Mouse (Mus musculus) layer of hippocampus, adult 18-20 months (tissue): ENCODE results near the gene 1700003E16Rik. TPM values are rescaled to one million over a fixed set of nuclear protein-coding genes. Genes with fewer than 3 reads are reported as not detected.

ENCODE experiments used
- DNase-seq, 2 experiments: peaks; one replicate each; pipeline ENCODE4 v3.0.0; 2022; ENCODE audit warnings: low spot score in 2 of 2
- total RNA-seq, 2 experiments: library from RNA; stranded (reverse); gene quantifications; 2 replicates each; pipeline ENCODE4 v1.2.3; 2021

1700003E16Rik gene
- total RNA-seq, 2 experiments from 2014 or later, result 25.3 to 26.1 TPM

DNA sequence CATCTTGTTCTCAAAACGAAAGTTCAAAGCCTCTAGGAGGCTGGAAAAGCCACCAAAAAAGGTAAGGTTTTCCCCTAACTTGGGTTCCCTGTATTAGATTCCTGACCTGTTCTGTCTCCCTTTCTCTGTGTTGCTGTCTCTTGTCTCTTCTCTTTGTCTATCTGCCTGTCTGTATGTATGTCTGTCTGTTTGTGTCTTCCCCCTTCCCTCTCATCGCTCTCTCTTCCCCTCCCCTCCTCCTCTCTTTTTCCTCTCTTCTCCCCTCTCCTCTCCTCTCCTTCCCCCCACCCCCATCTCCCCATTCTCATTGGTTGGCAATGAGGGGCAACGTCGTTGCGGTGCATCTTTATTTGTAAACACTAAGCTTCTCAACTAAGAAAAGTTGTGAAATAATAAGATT lies 30.9 kb upstream of the 1700003E16Rik start, which contains the start of gene Ino80b:
TSS of gene Ino80b (minus strand) at position 101 of the 400 bp plus-strand sequence.
- no peak for DNase-seq

DNA sequence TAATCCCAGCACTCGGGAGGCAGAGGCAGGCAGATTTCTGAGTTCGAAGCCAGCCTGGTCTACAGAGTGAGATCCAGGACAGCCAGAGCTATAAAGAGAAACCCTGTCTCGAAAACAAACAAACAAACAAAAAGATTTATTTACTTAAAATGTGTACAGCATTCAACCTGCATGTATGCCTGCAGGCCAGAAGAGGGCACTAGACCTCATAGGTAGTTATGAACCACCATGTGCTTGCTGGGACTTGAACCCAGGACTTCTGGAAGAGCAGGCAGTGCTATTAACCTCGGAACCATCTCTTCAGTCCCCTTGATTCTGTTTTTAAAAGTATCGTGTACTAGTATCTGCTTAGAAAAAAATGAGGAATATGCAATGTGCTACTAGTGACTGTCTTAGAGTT lies 28.8 kb upstream of the 1700003E16Rik start:
- no peak for DNase-seq

GRCm38 (mm10) chr6:83131469-83132034 lies 24.7 kb upstream of the 1700003E16Rik start:
- no peak for DNase-seq

DNA sequence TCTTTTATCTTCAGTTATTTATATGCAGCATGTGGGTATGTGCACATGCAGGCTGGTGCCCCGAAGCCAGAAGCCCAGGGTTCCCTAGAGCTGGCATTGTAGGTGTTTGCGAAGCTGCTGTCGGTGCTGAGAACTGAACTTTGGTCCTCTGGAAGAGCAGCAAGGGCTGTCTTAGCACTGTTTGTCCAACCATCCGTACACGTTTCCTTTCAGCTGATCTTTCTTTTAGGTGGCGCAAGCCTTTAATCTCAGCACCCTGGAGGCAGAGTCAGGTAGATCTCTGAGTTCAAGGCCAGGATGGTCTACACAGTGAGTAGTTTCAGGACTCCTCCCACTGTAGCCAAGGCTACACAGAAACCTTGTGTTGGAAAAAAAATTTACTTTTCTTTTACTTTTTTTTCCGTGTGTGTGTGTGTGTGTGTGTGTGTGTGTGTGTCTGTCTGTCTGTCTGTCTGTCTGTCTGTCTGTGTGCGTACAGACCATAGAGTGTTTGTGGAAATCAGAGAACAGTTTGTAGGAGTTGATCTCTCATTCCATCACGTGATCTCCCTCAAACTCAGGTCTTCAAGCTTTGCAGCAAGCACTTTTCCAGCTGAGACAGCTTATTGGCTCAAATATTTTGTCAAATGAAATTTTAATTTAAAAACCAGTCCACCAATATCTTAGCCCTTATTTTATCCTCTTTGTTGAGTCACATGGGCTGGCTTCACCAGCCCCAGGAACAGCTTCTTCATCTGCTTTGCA lies 23.9 kb upstream of the 1700003E16Rik start:
- no peak for DNase-seq

GRCm38 (mm10) chr6:83134226-83134625 lies 22.0 kb upstream of the 1700003E16Rik start:
- no peak for DNase-seq

DNA sequence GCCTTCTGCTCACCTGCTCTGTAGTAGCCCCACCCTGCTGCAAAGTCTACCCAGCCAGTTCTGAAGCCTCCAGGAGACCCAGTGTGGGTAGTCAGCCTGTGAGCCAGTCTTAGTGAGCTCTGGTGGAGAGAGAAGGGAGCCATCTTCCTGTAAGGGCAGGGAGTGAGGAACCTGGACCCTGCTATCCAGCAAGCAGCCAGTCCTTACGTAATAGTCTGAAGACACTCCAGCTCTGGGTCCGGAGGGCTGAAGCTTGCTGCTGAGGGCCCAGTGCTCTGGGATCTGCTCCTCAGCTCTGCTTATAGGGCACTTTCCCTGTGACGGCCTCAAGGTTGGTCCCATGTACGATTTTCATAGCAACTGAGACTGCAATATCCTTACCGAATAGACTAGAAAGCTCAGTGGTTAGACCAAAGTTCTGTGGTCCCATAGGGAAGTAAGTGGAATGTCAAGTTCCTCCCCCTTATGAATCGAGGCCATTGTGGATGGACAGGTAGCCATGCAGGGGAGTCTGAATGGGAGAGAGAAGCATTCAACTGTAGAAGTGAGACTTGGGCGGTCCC lies 21.2 kb upstream of the 1700003E16Rik start, which contains the start of gene Rtkn:
TSS of gene Rtkn (plus strand) at position 513 of the 563 bp plus-strand sequence.
- no peak for DNase-seq

- no peak for DNase-seq
These were observed 20.5 kb upstream of the 1700003E16Rik start for GRCm38 (mm10) chr6:83135571-83136161.

- no peak for DNase-seq
These were observed 19.8 kb upstream of the 1700003E16Rik start for GRCm38 (mm10) chr6:83136291-83136880.

DNA sequence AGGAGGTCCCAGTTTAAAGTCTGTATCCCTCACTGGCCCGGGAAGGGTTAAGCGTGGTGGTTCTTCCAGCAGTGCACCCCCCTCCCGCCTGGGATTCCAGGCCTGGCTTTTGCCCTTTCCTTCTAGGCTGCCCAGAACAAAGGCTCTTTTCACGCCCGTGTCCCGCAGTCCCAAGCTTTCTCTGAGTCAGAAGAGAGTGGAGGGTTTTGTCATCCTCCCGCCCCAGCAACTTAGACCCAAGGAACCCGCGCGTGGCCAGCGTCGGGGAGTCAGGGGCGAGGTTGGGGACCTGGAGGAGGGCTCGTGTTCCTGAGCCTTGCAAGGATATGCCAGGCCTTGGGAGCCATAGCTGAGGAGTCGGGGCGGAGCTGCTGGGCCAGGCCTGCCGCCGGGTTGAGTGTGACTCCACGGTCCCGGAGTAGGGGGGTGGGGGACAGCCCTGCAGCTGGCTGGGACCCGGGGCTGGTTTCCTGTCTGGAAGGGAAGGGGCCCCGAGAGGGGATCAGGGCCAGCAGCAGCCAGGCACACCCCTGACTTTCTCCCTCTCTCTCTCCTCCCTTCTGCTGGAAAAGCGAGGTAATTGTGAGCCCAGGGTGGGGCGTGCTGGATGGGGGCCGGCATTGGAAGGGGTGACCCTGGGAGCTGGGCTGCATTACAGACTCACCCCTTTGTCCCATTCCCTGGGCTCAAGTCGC lies 19.2 kb upstream of the 1700003E16Rik start:
- no peak for DNase-seq

DNA sequence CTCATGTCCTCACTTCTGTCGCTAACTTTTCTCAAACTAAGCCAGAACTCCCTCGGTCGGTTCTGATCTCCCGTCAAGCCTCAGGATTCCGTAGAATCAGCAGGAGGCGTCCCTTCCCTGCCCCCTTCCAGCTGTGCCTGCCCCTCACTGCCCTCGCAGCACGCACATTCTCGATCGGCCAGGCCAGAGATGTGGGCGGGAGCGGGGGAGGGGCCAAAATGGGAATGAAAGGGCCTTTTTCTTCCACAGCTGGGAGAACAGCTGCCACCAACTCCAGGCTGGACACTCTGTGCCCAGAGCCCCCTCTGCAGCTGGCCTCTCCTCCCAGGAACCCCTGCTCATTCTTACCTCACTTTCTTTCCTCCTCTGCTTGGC lies 18.6 kb upstream of the 1700003E16Rik start:
- DNase-seq, result peak in 1 of 2 experiments; percentile 79

- no peak for DNase-seq
These were observed 18.1 kb upstream of the 1700003E16Rik start for GRCm38 (mm10) chr6:83138056-83138455.

DNA sequence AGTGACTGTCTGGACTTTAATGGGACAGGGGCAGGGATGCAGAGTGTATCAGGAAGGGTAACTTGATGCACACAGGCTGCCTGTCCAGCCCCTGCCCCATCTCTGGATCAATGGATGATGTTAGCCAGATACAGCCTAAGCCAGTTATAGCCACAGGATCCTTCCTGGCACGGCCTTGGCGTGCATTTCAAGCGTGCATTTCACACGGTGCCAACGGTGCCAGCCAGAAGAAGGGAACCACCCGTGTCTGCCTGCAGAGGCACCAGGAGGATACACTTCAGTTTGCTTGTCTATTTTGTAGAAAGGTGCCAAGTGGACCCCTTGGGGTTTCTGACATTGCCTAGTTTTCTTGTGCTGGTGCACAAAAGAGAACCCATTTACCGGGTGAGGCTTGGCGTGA lies 16.2 kb upstream of the 1700003E16Rik start:
- DNase-seq, result no peak

- DNase-seq, result no peak
These were observed 14.6 kb upstream of the 1700003E16Rik start for GRCm38 (mm10) chr6:83141636-83142035.

GRCm38 (mm10) chr6:83142211-83142731 lies 13.9 kb upstream of the 1700003E16Rik start:
- peak in 1 of 2 experiments; percentile 71 for DNase-seq

GRCm38 (mm10) chr6:83142886-83143285 lies 13.3 kb upstream of the 1700003E16Rik start:
- DNase-seq, result peak in 1 of 2 experiments; percentile 50

DNA sequence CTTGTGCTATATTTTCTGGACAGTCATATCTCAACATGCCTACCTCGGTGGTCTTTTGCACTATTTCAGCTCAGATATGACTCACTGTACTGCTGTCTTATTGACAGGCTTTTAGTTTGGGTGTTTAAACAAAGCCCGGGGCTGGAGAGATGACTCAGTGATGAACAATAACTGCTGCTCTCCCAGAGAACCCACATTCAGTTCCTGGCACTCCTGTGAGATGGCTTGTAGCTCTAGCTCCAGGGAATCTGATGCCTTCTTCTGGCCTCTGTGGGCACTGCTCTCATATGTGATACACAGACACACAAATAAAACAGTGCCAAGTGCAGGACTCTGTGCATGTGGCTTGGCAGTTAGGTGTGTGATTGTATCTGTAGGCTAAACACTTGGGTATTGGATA lies 11.0 kb upstream of the 1700003E16Rik start:
- DNase-seq, result peak in 1 of 2 experiments; percentile 45

- DNase-seq, result no peak
These were observed 10.4 kb upstream of the 1700003E16Rik start for GRCm38 (mm10) chr6:83145805-83146204.

DNA sequence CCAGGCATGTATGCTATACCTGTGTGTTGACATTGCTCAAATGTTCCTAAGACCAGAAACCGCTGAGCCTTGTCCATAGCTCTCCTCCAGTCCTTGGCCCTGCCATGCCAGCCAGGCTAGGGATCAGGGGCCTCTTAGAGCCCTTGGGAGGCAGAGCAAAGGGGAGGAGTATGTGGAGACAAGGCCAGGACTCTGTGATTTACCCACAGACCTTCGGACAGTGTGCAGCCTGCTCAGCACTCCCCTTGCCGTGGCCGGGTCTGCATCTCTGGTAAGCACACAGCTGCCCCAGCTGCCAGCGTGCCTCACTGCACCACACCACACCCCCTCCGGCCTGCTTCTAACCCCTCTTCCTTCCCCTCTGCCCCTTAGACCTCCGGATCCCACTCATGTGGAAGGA lies 8.9 kb upstream of the 1700003E16Rik start:
- DNase-seq, result no peak

DNA sequence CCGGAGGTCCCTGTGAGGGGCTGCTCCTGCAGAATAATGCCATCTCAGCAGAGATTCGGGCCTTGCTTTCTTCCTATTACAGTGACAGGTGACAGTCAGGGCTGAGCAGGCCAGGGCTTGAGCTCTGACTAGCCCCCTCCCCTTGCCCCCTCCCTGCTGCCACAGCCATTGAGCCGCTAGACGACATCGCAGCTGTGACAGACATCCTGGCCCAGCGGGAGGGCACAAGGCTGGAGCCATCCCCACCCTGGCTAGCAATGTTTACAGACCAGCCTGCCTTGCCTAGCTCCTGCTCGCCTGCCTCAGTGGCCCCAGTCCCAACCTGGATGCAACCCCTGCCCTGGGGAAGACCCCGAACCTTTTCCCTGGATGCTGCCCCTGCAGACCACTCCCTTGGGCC lies 4.5 kb upstream of the 1700003E16Rik start:
- no peak for DNase-seq

- DNase-seq, result no peak
These were observed 3.2 kb upstream of the 1700003E16Rik start for GRCm38 (mm10) chr6:83153038-83153437.

GRCm38 (mm10) chr6:83153485-83153884 lies 2.7 kb upstream of the 1700003E16Rik start:
- DNase-seq, result no peak
